Mouse (Mus musculus) intestine, postnatal 0 days (tissue): Measurements from ENCODE around the gene Hdac9. TPM values are rescaled to one million over a fixed set of nuclear protein-coding genes. Genes with fewer than 3 reads are reported as not detected.

ENCODE experiments used
- ATAC-seq: fragments of 200-750 bp; cut with Nextera tagmentation; 2 replicates; pipeline ENCODE4 v1.8.0; 2017; ENCODE audit warnings: mild to moderate bottlenecking, moderate TSS enrichment, moderate library complexity
- H3K27ac ChIP-seq: fragments of 300-500 bp; sonication (generic); 2 replicates; pipeline ENCODE4 v1.5.1; 2014; ENCODE audit warnings: mild to moderate bottlenecking, low read depth, low read length, moderate library complexity
- H3K27me3 ChIP-seq: fragments of 300-500 bp; sonication (generic); replicated peaks from 2 replicates; pipeline ENCODE4 v1.6.1; 2014; ENCODE audit warnings: low read length, mixed read lengths; ENCODE audit not compliant: control insufficient read depth, insufficient read depth
- H3K36me3 ChIP-seq: fragments of 300-500 bp; sonication (generic); 2 replicates; pipeline ENCODE4 v1.6.1; 2014; ENCODE audit warnings: mild to moderate bottlenecking, moderate library complexity; ENCODE audit not compliant: control insufficient read depth, insufficient read depth
- H3K4me1 ChIP-seq: fragments of 300-500 bp; sonication (generic); replicated peaks from 2 replicates; pipeline ENCODE4 v1.6.1; 2014; ENCODE audit warnings: antibody characterized with exemption, low read length, mixed read lengths; ENCODE audit not compliant: control insufficient read depth, insufficient read depth
- H3K4me2 ChIP-seq: fragments of 300-500 bp; sonication (generic); replicated peaks from 2 replicates; pipeline ENCODE4 v1.6.1; 2014; ENCODE audit warnings: low read depth, mild to moderate bottlenecking, moderate library complexity
- H3K4me3 ChIP-seq: fragments of 300-500 bp; sonication (generic); 2 replicates; pipeline ENCODE4 v1.5.1; 2014; ENCODE audit warnings: low read depth, low read length
- H3K9ac ChIP-seq: fragments of 300-500 bp; sonication (generic); 2 replicates; pipeline ENCODE4 v1.6.1; 2014; ENCODE audit warnings: mild to moderate bottlenecking, low read depth, low read length
- H3K9me3 ChIP-seq: fragments of 300-500 bp; sonication (generic); 2 replicates; pipeline ENCODE4 v1.6.1; 2016; ENCODE audit warnings: mixed run types; ENCODE audit not compliant: control insufficient read depth
- CTCF ChIP-seq: sonication (generic); IDR thresholded peaks from 2 replicates; pipeline ENCODE4 v1.5.1; 2016; ENCODE audit warnings: low read depth, mild to moderate bottlenecking, control low read depth, antibody characterized with exemption, moderate library complexity
- WGBS: fragments of 180-500 bp; shearing (Covaris S2); extraction: QIAGEN DNeasy Blood & Tissue Kit; methylation state at CpG from one replicate; pipeline ENCODE4 v1.1.7; 2014; 5-methylcytosine and 5-hydroxymethylcytosine counted together
- polyA plus RNA-seq: library from polyadenylated mRNA; unstranded; fragments of >200 nt; fragmentation: Nextera tagmentation; extraction: Ambion mirVana; gene quantifications from 2 replicates; pipeline ENCODE4 v1.2.1, GENCODE M21; 2015

Gene Hdac9
- polyA plus RNA-seq, 1 experiment from 2014 or later, result 1.4 TPM

GRCm38 (mm10) chr12:34176790-34177189 is 740.1 kb downstream of the Hdac9 start:
- Histone ChIP-seq H3K27ac (no peak overlapping the region), H3K27me3 (no peaks in the 10 kb centered on the region), H3K36me3 (no peaks in the 10 kb centered on the region), H3K4me1 (no peaks in the 10 kb centered on the region), H3K9ac (no peak overlapping the region), H3K4me3 (no peak overlapping the region), H3K4me2 (no peak overlapping the region), H3K9me3 (no peaks in the 10 kb centered on the region)
- TF ChIP-seq CTCF, result no peak
- no peak for ATAC-seq
- WGBS, result 79% methylated on average over 3 of the region's 3 CpGs

GRCm38 (mm10) chr12:34173036-34173435 is 743.9 kb downstream of the Hdac9 start:
- Histone ChIP-seq H3K4me2 (no peak overlapping the region), H3K4me1 (no peaks in the 10 kb centered on the region), H3K9ac (no peak overlapping the region), H3K36me3 (no peaks in the 10 kb centered on the region), H3K27ac (no peak overlapping the region), H3K27me3 (no peaks in the 10 kb centered on the region), H3K9me3 (no peaks in the 10 kb centered on the region), H3K4me3 (no peak overlapping the region)
- ATAC-seq, result no peak
- 58% methylated on average over 1 of the region's 1 CpGs for WGBS
- TF ChIP-seq CTCF, result no peak

DNA sequence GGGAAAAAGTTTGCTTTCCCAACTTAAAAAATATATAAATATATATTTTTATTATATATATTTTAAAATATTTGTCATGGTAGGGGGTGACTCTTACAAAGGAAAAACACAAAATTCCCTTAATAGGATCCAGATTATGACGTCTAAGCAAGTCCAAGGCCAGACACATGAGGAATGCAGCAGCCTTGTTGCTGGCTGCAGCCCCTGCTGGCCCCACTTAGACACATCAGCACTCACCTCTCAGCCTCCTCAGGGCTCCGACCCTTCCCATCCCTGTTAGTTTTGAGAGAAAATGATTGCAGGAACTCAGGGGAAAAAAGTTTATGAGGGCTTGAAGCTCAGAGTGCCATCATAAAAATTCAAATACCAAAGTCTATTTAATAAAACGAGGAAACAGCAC is 746.3 kb downstream of the Hdac9 start:
- no peak overlapping the region for H3K9ac ChIP-seq
- H3K4me1 ChIP-seq, result no peaks in the 10 kb centered on the region
- ATAC-seq, result no peak
- H3K4me3 ChIP-seq, result no peak overlapping the region
- H3K27me3 ChIP-seq, result no peaks in the 10 kb centered on the region
- no peak for TF ChIP-seq CTCF
- H3K36me3 ChIP-seq, result no peaks in the 10 kb centered on the region
- 55% methylated on average over 3 of the region's 3 CpGs for WGBS
- no peak overlapping the region for H3K4me2 ChIP-seq
- no peak overlapping the region for H3K27ac ChIP-seq
- H3K9me3 ChIP-seq, result no peaks in the 10 kb centered on the region

- WGBS, result 85% methylated on average over 4 of the region's 4 CpGs
- TF ChIP-seq CTCF, result no peak
- H3K4me2 ChIP-seq, result no peak overlapping the region
- H3K4me1 ChIP-seq, result no peaks in the 10 kb centered on the region
- no peak for ATAC-seq
- no peaks in the 10 kb centered on the region for H3K36me3 ChIP-seq
- no peak overlapping the region for H3K9ac ChIP-seq
- H3K27ac ChIP-seq, result no peak overlapping the region
- no peak overlapping the region for H3K4me3 ChIP-seq
- H3K27me3 ChIP-seq, result no peaks in the 10 kb centered on the region
- H3K9me3 ChIP-seq, result no peaks in the 10 kb centered on the region
Observed at GRCm38 (mm10) chr12:34165674-34166073, 751.2 kb downstream of the Hdac9 start.

- H3K36me3 ChIP-seq, result no peaks in the 10 kb centered on the region
- no peak overlapping the region for H3K4me3 ChIP-seq
- no peaks in the 10 kb centered on the region for H3K4me1 ChIP-seq
- no peak overlapping the region for H3K9ac ChIP-seq
- ATAC-seq, result no peak
- no peak for TF ChIP-seq CTCF
- H3K27me3 ChIP-seq, result no peaks in the 10 kb centered on the region
- H3K27ac ChIP-seq, result no peak overlapping the region
- 83% methylated on average over 6 of the region's 6 CpGs for WGBS
- H3K9me3 ChIP-seq, result no peaks in the 10 kb centered on the region
- H3K4me2 ChIP-seq, result no peak overlapping the region
Observed at GRCm38 (mm10) chr12:34156301-34156700, 760.6 kb downstream of the Hdac9 start.

- Histone ChIP-seq H3K27ac (no peak overlapping the region), H3K4me2 (no peak overlapping the region), H3K9me3 (no peaks in the 10 kb centered on the region), H3K4me1 (no peaks in the 10 kb centered on the region), H3K4me3 (no peak overlapping the region), H3K9ac (no peak overlapping the region), H3K36me3 (no peaks in the 10 kb centered on the region), H3K27me3 (no peaks in the 10 kb centered on the region)
- WGBS, result 52% methylated on average over 5 of the region's 5 CpGs
- TF ChIP-seq CTCF, result no peak
- no peak for ATAC-seq
Observed at GRCm38 (mm10) chr12:34155740-34156139, 761.2 kb downstream of the Hdac9 start.

GRCm38 (mm10) chr12:34154757-34155156 is 762.1 kb downstream of the Hdac9 start:
- Histone ChIP-seq H3K27me3 (no peaks in the 10 kb centered on the region), H3K4me1 (no peaks in the 10 kb centered on the region), H3K9me3 (no peaks in the 10 kb centered on the region), H3K4me3 (no peak overlapping the region), H3K36me3 (no peaks in the 10 kb centered on the region), H3K27ac (no peak overlapping the region), H3K9ac (no peak overlapping the region), H3K4me2 (no peak overlapping the region)
- TF ChIP-seq CTCF, result no peak
- 48% methylated on average over 3 of the region's 3 CpGs for WGBS
- ATAC-seq, result no peak
